Mouse (Mus musculus): ENCODE measurements around the gene Nap1l1. TPM values are rescaled to one million over a fixed set of nuclear protein-coding genes. Genes with fewer than 3 reads are reported as not detected.

Gene Nap1l1
- polyA plus RNA-seq, 2 experiments from 2014 or later, result 105 to 108 TPM

Other genes starting within 250 kb of the Nap1l1 start
- gene Bbs10, start 174.5 kb upstream of the Nap1l1 start, polyA plus RNA-seq (2017; shearing (Covaris generic)), result 1 to 10 TPM; 1.5 to 2.0 TPM
- gene Phlda1, start 33.1 kb downstream of the Nap1l1 start, polyA plus RNA-seq (2017; shearing (Covaris generic)), result 1 to 10 TPM; 5.8 to 9.9 TPM